ENCODE assay signal across 8 mouse cellular contexts in the genomic region with DNA sequence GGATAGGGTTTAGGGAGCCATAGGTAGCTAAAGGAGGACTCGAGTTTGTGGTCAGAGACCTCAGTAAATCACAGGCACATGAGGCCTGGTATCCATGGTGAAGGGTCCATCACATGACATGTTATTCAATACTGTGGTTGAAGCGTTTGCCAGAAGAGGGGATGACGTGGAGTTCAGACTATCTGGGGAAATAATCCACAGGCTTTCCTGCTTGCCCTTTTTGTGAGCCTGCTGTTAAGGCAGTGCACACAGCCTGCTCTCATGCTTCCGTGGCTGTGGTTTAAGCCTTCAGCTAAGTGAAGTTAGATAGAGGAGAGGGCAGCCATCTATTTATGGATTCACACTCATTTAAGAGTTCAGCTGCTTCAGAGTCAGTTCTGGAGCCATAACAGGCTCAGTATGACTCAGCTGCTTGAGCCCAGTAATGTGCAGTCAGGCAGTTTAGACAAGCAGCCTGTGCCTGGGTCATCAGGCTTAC.
DNase-seq lines count a peak whose midpoint lies in the region; ATAC-seq lines count a peak whose summit lies in the region.

No protein-coding gene starts in this region.

- no peaks in the 10 kb centered on the region for H3K27me3 ChIP-seq in heart, embryonic 11.5 days (ENCODE audit: control insufficient read depth, insufficient read depth, low read length)
- no peaks in the 10 kb centered on the region for H3K27me3 ChIP-seq in midbrain, embryonic 16.5 days (ENCODE audit: control insufficient read depth, insufficient read depth, low read depth, low read length)

- no peaks in the 10 kb centered on the region for H3K9me3 ChIP-seq in heart, embryonic 11.5 days (replicated peaks; ENCODE audit: control insufficient read depth, low read length)
- no peaks in the 10 kb centered on the region for H3K9me3 ChIP-seq in midbrain, embryonic 16.5 days (replicated peaks; ENCODE audit: control insufficient read depth, low read length, poor library complexity, severe bottlenecking)

- H3K9ac ChIP-seq in heart, embryonic 11.5 days (ENCODE audit: low read depth, low read length), result no peak overlapping the region
- no peak overlapping the region for H3K9ac ChIP-seq in midbrain, embryonic 16.5 days (ENCODE audit: low read depth, low read length)

- peaks cover 3% of the 10 kb centered on the region; the same call in 1 of the 2 replicates for H3K36me3 ChIP-seq in heart, embryonic 11.5 days (ENCODE audit: control insufficient read depth, insufficient read depth, low read length)
- H3K36me3 ChIP-seq in midbrain, embryonic 16.5 days (ENCODE audit: control insufficient read depth, insufficient read depth, low read length), result peaks cover 22% of the 10 kb centered on the region

- WGBS in heart, embryonic 11.5 days (ENCODE audit: insufficient replicate concordance), result 40% methylated on average over 4 of the region's 4 CpGs
- 68% methylated on average over 4 of the region's 4 CpGs for WGBS in midbrain, embryonic 16.5 days

- ATAC-seq in heart, embryonic 11.5 days (replicated peaks; ENCODE audit: insufficient number of reproducible peaks, low FRiP score, low TSS enrichment), result peak; percentile 26; the same call in 1 of the 2 replicates
- no peak for ATAC-seq in midbrain, embryonic 16.5 days

- H3K27ac ChIP-seq in heart, embryonic 11.5 days (ENCODE audit: low read depth, low read length), result peak overlapping the region; percentile 37
- no peak overlapping the region for H3K27ac ChIP-seq in midbrain, embryonic 16.5 days (ENCODE audit: low read length)

- intact Hi-C loops in left cerebral cortex, postnatal 10 days (cut with DNase I), result loop anchor here (10.0 kb wide), 1 partner anchor 136 kb away; a partner anchor contains a TSS

- 0 out of 2 replicates have a peak, but pooled peaks cover 3% of the 10 kb centered on the region for H3K4me1 ChIP-seq in heart, embryonic 11.5 days (ENCODE audit: control insufficient read depth, insufficient read depth, low read length)
- H3K4me1 ChIP-seq in midbrain, embryonic 16.5 days (ENCODE audit: control insufficient read depth, insufficient read depth, low read length), result no peaks in the 10 kb centered on the region

- peak; percentile 3 for DNase-seq in embryo, embryonic 11 days
- no peak for DNase-seq in embryo, embryonic 10.5 days (ENCODE audit: low spot score)
- DNase-seq in right cerebral cortex, adult 18-20 months, result peak; percentile 19
- DNase-seq in right cerebral cortex, postnatal 25 days, result no peak
- peak; percentile 74 for DNase-seq in skeletal muscle tissue, adult 2 months (ENCODE audit: low read depth, low spot score)
- no peak for DNase-seq in left cerebral cortex, postnatal 10 days (ENCODE audit: extremely low spot score in 1 of 2, low spot score in 2 of 2)

- no peak overlapping the region for H3K4me3 ChIP-seq in heart, embryonic 11.5 days (ENCODE audit: low read depth, low read length)
- H3K4me3 ChIP-seq in midbrain, embryonic 16.5 days (ENCODE audit: low read depth, low read length), result no peak overlapping the region

- no peak overlapping the region for H3K4me2 ChIP-seq in heart, embryonic 11.5 days
- no peak overlapping the region for H3K4me2 ChIP-seq in midbrain, embryonic 16.5 days (ENCODE audit: low read length)

Comparison
In these comparisons a context has a peak if more than half of its experiments do, and no peak if none do; other contexts are left out.
1. DNase-seq: peak in embryo, embryonic 11 days (single experiment), right cerebral cortex, adult 18-20 months (single experiment) and skeletal muscle tissue, adult 2 months (single experiment); none in embryo, embryonic 10.5 days (single experiment), right cerebral cortex, postnatal 25 days (single experiment) and left cerebral cortex, postnatal 10 days (0 of 2).